Mouse (Mus musculus): ENCODE data around the gene Eef1b2. TPM values are rescaled to one million over a fixed set of nuclear protein-coding genes. Genes with fewer than 3 reads are reported as not detected.

The Eef1b2 gene
- total RNA-seq, 2 experiments from 2014 or later, result 333 TPM

DNA sequence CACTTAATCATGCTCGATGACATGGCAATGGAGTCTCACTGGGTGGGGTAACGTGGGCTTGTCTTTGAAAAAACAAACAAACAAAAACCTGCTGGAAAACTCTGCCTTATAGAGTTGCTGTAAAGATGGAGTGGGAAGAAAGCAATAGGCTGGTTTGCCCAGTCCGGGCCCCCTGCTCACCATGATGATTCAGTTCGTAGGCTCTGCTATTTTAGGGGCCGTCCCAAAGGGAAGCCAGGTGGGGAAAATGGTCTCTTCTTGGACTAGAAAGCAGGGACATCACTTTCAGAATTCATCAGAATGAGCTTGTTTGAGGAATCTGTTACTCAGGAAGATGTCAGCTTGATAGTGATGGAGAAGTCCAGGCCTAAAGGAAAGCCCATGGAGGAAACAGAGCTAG lies 50.6 kb downstream of the Eef1b2 start:
- DNase-seq (ENCODE audit: low spot score in 2 of 2), result no peak
- intact Hi-C loops (cut with DNase I), result no loop called here

Small RNAs within 50 kb of the gene (microRNA-seq; reads per million reads assigned to microRNA genes)
- gene Gm24557, result 0 reads per million in 2 experiments
- 0 reads per million in 2 experiments for gene Gm27512

Other genes with a start within 250 kb of the Eef1b2 start
- gene Ino80d, start 62.2 kb upstream of the Eef1b2 start, total RNA-seq (2021), result 10 to 100 TPM; 28.5 to 28.8 TPM
- gene Ndufs1, start within 50 bp of the Eef1b2 start, total RNA-seq (2021), result 100 to 1,000 TPM; 150 to 152 TPM
- under 1 TPM; 0.32 to 0.78 TPM for gene Gpr1, start 37.7 kb downstream of the Eef1b2 start, total RNA-seq (2021)
- gene Zdbf2, start 96.4 kb downstream of the Eef1b2 start, total RNA-seq (2021), result 10 to 100 TPM; 23.3 to 23.6 TPM

Data from left cerebral cortex, postnatal 25 days (tissue).